Mouse (Mus musculus) ovary, postnatal 10 days (tissue): ENCODE data around the gene Srpk2.
"Not testable (repeated sequence)": the region's sequence is repeated elsewhere in the genome, so short reads cannot be mapped to it uniquely, and the experiment has no call there.

Source experiments
- DNase-seq: peaks from one replicate; pipeline ENCODE4 v3.0.0; 2022; ENCODE audit warnings: low spot score

Gene Srpk2

DNA sequence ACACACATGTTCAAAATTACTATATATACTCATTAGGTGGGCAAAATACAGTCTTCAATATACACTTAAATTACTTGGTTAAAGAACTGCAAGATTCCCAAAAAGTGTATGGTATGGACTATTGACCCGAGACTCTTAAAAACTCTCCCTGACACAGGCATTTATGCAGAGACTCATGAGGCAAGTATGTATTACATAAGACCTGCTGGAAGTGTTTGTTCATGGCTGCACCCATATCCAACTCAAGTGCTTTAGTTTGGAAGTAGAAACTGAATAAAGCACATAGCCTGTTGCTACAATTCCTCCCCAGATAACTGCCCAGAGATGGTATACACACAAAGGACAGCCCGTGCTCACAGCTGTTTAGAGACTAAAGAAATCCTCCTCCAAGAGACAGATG, 123.2 kb downstream of the Srpk2 start:
- DNase-seq, result no peak

DNA sequence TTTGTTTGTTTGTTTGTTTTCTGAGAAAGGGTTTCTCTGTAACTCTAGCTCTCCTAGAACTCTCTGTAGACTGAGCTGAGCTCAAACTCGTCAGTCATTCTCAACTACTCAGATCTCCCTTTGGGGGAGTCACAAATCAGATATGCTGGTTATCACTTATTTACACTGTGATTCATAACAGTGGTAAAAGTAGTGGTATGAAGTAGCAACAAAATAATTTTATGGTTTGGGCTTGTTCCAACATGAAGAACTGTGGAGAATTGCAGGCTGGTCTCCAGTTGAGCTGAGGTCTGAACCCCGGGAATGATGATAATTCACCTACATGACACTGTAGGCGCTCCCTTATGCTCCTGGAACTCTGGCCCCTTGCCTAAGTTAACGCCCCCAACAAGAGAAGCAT, 124.2 kb downstream of the Srpk2 start:
- no peak for DNase-seq

DNA sequence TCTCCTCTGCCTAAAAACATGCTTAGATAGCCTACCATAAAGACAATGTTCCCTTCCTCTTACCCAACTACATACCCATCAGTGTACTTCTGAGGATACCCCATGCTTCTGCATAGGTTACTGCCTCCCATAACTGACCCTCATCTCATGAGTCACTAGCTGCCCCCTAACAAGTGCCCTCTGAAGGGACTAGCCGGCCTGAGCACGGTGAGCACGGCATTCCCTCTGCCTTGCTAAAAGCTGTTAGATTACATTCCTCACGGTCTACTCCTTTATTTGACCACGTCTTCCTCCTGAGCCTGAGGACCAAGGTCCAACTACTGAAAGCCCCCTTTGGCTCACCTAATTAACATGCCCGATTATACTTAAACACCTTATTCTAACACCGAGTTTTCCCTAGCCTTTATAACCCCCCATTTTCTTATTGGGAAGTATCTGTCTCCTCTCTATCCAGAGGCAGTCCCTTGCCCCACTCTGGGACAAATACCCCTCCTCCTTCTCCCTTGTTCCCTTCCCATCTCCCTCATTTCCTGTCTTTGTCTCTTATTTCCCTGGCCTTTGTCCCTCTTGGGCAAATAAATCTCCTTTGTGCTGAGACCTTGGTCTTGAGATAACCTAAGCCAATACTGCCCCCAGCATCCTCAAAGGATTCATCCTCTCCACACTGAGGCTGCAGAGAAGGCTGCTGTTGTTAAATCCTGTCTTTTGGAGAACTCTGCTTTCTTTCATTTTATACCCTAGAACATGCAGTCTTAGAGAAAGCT, 128.2 kb downstream of the Srpk2 start:
- DNase-seq, result no peak

DNA sequence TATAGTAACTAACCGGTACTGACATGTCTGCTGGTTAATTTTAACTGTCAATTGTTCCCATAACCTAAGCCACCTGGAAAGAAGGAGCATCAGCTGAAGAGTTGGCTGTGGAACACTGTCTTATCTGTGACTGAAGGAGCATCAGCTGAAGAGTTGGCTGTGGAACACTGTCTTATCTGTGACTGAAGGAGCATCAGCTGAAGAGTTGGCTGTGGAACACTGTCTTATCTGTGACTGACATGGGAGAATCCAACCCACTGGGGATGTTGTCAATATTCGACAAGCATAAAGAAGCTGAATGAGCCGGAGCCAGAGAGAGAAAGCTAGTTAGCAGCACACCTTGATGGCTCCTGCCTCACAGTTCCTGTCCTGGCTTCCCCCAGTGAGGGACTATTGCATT, 131.1 kb downstream of the Srpk2 start:
- not testable (repeated sequence) for DNase-seq

DNA sequence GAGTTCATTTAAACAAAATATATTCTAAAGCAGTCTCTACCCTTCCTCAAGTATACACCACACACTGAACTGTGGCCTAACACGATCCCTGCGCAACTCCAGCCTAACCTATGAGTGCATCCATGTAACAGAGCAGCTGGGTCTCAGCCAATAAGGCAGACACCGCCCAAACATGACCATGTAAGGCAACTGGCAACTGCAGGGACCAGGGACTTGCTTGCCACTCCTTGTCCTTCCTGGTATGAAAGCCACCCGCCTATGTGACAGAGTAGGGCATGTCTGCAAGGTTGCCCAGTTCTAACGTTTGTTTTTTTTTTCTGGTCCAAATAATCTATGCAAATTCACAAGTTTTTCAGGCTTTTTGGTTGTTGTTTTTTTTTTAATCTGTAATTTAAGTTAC, 132.7 kb downstream of the Srpk2 start:
- DNase-seq, result no peak

DNA sequence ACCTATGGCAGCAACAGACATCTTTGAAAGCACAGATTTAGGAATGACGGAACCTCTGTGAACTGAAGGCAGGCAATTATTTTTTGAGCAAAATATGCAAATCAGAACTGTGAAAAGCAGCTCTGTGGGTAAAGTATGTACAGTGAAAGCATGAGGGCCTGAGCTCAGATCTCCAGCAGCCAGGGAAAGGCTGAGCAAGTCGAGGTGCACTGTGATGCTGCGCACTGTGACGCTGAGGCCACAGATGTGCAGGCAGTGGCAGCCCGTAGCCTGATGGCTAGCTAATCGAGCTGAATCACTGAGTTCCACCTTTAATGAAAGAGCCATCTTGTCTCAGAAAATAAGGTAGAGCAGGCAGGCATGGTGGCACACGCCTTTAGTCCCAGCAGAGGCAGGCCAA, 148.7 kb downstream of the Srpk2 start:
- no peak for DNase-seq

DNA sequence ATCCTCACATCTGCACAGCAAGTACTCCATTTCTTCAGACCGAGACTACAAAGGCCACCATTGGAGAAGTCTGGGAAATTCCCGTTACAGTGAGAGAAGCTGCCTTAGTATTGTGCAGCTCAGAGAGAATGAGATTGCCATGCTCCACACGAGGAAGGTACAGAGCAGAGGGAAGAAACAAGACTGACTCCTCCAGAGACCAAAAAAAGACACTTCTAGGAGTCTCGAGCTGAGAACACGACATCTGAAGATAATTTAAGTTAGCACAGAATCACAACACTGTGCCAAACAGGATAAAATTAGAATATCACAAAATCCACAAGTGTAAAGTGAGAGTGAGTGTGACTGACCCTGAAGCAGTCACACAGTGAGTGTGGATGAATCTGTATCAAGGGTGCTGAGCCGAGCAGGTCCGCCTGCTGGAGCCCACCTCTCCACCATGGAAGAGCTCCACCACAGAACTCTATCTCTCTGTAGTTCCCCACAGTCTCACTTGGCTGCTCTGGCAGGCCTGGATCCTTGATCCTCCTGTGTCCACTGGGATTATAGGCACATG, 152.8 kb downstream of the Srpk2 start:
- no peak for DNase-seq

DNA sequence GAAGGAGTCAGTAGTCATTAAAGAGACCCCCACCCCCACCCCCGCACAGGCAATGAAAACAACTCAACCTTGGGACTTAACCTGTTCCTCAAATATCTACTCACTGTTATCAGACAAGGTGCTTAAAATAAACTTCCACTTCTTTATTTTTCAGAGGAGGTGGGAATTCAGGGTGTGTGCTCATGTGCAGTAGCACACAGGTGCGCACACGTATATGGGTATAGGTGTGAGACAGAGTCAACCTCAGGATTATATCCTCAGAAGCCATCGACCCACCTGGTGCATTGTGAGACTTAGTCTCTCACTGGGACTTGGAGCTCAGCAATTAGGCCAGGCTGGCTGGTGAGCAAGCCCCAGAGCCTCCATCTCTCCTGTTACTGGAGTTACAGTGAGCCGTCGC, 153.3 kb downstream of the Srpk2 start:
- DNase-seq, result no peak

DNA sequence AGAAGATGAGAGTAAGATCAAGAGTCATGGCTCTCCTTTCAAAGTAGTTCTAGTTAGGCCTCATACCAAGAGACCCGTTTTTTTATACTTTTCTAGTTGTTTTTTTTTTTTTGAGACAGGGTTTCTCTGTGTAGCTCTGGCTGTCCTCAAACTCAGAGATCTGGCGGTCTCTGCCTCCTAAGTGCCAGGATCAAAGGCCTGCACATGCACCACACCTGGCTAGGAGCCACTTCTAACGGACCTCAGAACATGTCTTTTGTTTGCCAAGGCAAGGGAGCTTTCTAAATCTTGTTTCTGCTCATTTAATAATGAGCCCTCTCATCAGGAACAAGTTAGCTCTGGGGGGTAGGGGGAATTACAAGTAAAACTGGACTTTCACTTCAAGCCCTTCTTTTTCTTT, 159.8 kb downstream of the Srpk2 start:
- no peak for DNase-seq

DNA sequence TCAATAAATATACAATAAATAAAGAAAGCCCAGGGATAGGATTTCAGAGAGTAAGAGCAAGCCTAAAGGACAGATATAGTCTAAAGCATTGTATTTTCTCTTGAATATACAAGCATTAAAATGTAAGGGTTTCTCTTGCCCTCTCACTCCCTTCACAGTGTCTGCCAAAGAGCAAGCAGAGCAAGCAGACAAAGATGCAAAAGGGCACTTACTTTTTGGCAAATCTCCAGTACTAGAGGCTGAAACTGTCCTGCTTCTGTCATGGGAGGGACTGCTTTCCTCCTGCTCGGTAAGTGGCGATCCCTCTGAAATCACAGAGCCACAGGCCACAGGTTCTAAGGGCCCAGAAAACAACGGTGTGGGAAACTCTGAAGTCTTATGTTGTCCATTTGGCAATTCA, 160.5 kb downstream of the Srpk2 start:
- DNase-seq, result no peak

DNA sequence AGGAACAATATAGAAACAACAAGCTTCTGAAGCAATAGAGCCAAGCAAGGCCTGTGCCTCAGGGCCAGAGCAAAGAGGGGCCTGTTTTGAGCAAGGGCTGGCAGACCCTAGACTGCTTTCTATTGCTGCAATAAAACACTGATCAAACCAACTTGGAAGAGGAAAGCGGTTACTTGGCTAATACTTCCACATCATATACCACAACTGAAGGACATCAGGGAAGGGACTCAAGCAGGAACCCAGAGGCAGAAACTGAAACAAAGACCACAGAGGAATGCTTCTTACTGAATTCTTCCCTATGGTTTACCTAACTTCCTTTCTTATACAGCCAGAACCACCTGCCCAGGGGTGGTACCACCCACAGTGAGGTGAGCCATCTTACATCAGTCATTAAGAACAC, 162.8 kb downstream of the Srpk2 start:
- no peak for DNase-seq

DNA sequence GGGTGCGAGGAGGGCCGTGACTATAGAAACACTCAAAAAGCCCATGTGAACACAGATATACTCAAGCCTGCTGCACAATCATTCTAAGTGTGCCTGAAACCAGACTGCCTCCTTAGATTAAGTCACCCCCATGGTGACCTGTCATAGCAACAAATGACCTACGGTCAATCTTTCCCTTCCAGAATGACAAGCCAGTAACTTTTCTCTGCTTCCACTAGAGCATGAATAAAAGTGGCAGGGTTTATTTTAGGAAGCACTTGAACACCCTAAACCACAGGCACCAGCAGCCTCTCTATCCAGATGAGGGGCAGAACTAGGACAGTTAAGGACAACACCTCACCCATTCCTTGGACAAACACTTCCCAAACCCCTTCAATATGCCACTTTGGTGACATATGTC, 164.7 kb downstream of the Srpk2 start:
- no peak for DNase-seq

DNA sequence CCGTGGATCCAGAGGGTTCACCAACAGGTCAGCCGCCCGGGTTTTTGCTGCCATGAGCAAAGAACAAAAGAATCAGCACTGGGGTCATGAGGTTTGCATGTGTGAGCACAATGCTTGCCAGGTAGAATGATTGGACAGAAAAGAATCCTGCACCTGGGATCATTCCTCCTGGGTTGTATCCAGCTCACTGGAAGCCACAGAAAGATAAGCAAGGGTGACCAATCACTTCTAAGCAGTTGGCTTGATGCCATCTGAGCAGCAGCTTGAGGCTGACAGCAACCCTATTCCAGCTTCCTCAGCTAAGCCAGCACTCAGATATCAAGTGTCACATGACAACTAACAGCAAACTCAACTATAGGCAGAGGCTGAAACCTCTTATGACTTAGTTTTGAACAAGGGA, 165.7 kb downstream of the Srpk2 start:
- DNase-seq, result no peak

DNA sequence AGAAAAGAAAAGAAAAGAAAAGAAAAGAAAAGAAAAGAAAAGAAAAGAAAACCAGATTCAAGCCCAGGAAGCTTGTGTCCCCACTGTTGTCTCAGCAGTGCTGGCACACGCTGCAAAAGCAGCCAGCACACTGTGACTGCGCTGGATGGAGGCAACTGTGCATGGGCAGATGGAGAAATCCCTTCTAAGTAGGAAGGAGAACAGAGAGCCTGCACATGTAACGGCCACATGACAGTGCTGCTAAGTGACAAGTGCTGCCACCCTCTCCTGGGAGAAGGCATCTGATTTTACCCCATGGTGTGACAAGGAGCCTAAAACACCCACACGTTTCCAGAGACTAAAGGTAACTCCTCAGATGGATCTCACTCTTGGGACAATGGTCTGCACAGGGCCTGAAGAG, 166.6 kb downstream of the Srpk2 start:
- no peak for DNase-seq

DNA sequence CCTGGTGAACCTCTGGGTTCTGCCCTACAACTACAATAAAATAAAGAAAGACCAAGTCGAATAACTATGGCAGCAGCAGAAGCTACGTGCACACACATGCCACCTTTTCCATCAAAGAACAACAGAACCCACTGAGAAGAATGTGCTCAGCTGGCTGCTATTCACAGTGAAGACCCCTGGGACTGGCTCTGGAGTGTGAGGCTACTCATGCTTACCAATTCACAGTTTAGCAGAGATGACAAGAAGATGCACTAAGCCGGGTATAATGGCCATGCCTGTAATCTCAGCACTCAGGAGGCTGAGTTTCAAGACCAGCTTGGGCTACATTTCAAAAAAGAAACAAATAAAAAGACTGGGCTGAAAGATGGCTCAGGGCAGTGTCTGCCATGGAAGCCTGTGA, 167.5 kb downstream of the Srpk2 start:
- no peak for DNase-seq

DNA sequence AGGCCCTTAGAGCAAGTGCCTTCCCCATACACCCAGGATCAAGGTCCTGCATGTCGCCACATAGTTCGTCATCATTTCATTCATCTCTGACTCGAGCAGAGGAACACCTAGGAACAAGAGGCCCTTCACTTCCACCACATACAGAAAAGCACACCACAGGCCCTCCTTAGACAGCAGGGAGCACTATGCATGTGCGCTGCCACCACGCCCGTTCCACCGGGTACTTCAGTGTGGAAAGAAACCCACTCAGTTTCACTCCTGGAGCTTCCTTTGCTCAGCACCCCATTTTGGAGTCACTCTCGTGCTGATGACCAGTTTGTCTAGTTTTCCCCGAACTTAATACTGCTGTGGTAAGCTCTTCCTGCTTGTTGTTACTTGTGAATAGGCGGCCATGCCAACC, 169.4 kb downstream of the Srpk2 start:
- no peak for DNase-seq

DNA sequence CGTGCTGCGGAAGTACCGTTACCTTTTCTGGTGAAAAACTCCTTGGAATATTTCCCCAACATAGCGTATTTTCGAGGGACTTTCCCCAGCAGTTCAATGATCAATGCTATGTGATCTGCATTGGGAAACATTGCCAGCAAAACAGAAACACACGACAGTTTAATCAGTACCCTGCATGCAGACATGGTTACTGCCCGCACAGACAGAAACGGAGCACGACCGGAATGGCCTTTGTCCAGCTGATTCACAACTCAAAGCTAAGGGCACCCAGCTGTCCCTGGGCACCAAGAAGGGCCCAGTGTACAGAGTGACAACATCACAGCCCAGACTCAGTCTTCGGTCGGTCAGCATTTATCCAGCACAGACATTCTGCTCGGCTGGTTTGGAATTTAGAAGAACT, 170.9 kb downstream of the Srpk2 start:
- no peak for DNase-seq

DNA sequence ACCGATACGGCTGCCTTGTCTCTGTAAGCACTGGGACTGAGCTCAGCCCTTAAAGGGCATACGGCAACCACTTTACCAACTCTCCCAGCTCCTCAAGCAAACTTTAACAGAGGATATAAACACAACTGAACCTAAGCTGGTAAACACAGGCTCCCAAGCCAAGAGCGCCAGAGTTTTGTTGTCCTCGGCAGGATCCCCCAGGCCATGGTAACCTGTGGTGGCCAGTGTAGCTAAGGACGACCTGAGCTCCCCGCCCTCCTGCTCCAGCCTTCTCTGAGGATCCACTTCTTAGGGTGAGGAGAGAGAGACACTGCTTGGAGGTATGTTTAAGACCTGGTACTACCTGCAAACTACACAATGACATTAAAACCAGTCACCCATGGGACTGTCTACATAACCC, 171.9 kb downstream of the Srpk2 start:
- no peak for DNase-seq

DNA sequence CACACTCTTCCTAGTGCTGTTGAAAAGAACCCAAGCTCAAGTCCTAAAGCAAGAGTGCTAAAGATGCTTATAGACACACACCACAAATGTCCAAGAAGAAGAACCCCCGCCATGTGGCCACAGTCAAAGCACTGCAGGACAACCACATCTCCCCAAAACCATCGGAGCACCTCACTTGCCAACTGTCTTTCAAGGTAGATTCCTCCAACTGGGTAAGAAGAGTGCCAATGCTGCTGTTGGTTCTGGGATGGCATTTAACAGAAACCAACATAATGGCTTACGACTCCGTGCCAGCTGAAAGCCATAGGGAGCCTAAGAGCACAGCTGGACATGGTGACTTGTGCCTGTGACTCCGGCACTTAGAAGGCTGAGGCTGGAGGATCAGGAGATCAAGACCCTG, 173.0 kb downstream of the Srpk2 start:
- DNase-seq, result no peak

DNA sequence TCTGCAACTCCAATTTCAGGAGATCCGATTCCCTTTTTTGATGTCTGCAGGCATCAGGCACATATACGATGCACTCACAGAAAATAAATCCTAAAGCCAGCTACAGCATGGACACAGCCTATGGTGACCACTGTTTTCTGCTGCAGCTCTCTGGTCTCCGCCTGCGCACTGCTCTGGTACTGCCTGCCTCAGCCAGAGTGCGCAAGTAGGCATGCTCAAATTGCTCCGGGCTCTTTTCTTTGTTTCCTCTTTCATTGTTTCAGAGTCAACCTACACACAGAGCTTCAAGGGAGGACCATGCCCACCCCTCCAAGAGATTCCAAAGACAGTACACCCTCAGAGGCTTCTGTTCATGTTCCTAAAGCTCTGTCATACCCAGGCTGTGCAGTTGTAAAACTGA, 175.8 kb downstream of the Srpk2 start:
- DNase-seq, result no peak

DNA sequence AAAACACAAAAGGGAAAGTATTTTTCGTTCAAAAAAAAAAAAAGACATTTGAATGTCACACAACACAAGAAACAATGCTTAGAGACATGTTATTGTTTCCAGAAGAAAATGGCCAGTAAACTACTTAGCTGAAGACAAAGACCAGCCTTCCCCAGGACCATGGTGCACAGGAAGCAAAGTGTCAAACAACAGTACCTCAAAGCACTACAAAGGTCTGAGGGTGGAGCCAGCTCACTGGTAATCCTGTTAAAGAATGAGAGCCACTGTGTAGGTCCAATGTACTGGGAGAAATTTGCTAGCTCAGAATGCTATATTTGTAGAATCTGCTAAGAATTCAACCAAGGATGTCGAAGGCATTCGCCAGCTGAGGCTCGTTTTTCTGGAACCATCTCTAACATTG, 177.2 kb downstream of the Srpk2 start:
- DNase-seq, result no peak

DNA sequence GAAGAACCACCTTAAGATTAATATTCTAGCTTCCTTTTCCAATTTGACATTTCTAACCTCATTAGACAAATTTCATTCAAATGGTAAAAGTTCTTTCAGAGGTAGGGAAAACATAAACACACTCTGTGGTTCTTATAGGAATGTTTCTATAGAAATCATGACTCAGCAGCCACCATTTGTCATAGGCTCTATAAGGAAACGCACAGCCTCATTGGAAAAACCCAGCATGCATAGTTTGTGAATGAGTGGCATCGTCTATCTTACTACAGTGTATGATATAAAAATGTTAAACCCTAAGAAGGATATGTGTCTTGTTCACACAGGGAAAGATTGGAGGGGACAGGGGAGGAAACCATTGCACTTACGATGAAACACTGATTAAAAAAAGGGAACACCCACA, 178.8 kb downstream of the Srpk2 start:
- no peak for DNase-seq

DNA sequence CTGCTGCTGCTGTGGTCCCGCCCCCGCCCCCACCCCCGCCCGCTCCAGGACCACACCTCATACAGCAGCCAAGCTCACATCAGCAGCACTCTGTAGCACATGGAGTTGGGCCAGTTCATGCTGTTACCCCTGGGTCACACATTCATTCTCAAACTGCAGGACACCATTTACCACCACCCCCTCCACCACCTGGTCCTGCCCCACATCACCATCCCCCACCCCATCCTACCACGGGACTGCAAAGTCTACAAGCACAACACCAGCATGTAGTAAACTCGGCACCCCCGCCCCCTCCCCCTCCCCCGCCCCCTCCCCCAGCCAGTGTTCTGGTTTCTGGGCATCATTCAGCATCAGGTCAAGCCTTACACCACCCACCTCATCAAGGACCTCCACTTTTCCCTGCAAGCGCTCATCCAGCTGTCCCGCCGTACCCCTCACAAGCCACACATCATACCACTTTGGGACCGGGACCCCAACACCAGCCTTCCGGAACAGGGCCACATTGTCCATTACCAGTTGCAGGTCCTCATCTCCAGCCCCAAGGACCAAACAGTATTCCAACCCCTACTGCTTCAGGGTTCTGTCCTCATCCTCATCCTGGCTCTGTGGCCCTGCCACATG, 182.0 kb downstream of the Srpk2 start:
- DNase-seq, result no peak
